Mouse (Mus musculus) liver, postnatal 0 days (tissue): ENCODE results near the gene Napsa.

Experiments
- CTCF ChIP-seq: sonication (generic); IDR thresholded peaks from 2 replicates; pipeline ENCODE4 v1.5.1; 2016; ENCODE audit warnings: antibody characterized with exemption, low read depth
- EP300 ChIP-seq: IDR thresholded peaks from 2 replicates; pipeline ENCODE4 v1.6.1; 2016; ENCODE audit warnings: antibody characterized with exemption, low read depth, mild to moderate bottlenecking

DNA sequence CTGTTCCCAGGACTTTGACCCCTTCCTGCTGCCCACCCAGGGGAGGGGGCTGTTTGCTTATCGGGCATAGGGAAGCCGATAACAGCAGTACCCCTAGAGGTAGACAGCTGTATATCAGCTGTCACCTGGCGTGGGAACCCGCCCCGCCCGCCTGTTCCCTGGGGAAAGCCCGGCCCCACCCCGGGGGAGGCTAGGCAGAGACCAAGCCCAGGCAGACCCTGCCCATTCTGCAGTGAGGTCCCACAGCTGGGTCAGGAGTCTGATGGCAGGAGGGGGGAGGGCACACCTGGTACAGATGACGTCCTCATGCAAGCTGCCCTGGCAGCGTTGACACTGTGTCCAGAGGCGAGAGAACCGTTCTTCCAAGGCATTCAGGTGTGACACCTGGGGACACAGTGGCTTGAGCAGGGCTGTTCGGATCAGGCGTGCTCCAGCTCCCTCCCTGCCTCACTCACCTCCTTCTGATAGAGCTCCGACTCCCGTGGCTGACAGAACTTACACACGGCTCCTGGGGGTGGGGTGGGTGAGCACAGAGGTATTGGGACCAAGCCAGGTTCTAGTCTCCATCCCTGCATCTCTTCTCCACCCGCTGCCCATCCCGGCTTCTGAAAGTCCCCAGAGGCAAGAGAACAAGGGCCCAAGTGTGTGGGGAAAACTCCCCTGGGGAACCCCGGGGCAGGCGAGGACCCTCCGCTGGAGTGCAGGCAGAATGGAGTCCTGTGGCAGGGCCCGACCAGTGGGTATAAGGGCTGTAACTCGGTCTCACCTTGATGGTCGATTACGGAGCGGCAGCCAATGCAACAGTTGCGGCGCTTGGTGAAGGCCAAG lies 39.0 kb upstream of the Napsa start:
- TF ChIP-seq CTCF = no peak
- TF ChIP-seq EP300 = no peak
